Mouse (Mus musculus): ENCODE measurements around the gene H2-D1.

DNA sequence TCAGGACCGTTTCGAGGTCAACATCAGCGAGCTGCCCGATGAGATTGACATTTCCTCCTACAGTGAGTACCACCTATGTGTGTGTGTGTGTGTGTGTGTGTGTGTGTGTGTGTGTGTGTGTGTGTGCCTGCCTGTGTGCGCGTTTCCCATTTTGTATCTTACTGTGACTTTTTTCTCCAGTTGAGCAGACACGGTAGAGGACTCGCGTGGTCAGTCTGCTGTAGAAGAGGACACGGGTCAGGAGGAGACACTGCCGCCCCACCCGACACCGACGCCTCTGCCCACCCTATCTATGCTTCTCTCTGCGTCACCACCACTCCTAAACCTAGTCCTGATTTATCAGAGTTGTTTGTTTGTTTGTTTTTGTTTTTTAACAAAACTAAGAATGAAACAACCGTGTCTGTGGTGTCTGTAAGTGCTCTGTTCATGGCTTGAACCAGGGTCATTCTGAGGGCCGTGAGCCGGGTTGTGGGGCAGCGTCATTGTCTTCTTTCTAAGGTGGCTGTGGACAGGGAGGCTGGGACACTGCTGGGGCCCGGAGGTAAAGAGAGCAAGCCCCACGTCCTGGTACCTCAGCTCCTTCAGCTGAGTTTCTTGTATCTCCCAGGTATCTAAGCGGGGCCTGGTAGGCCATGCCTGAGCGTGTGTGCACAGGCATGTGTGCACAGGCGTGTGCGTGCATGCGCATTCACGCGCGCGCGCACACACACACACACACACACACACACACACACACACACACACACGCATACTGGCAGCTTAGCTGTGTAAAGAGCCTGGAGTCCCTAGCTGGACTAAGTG, 9.0 kb upstream of the H2-D1 start:
- TF ChIP-seq SRF (IDR thresholded peaks at IDR 0.05; ENCODE audit: control insufficient read depth, insufficient read length, low read depth) (no peak), E2F4 (IDR thresholded peaks at IDR 0.05; ENCODE audit: insufficient read depth) (no peak), USF1 (IDR thresholded peaks at IDR 0.05; ENCODE audit: low read depth) (no peak)

All from myocyte (in vitro differentiated cells).